Mouse (Mus musculus) cortical plate, adult 2 months (tissue): ENCODE data around the gene Slc2a1.

ENCODE experiments used
- CTCF ChIP-seq: fragments of 200-500 bp; IDR thresholded peaks from 2 replicates; pipeline ENCODE4 v1.5.1; 2011; ENCODE audit warnings: mild to moderate bottlenecking, control low read depth, low read length; ENCODE audit not compliant: insufficient read depth; ENCODE audit errors: extremely low read depth
- POLR2A ChIP-seq: fragments of 200-500 bp; IDR thresholded peaks from 2 replicates; pipeline ENCODE4 v1.6.1; 2011; ENCODE audit warnings: mild to moderate bottlenecking, low read length, control low read depth; ENCODE audit not compliant: insufficient read depth; ENCODE audit errors: extremely low read depth

DNA sequence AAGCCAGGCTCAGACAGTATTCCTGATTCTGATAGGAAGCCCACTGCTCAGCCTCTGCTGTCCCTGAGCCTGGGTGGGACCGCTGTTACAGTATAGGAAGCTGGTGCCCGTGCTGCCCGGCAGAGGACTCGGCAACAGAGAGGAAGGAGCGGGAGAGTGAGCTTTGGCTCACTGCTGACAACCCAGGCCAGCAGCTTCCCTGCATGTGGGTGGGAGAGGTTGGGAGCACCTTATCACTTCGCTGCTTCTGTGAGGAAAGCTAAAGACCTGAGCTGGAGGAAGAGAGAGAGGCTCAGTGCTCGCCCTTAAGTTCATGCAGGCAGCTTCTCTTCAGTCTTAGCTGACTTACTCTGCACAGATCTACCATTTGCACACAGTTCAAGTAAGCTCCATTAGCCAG is 20.0 kb downstream of the Slc2a1 start:
- TF ChIP-seq CTCF (no peak), POLR2A (no peak)
